Mouse (Mus musculus) intestine, embryonic 14.5 days (tissue): Measurements from ENCODE around the gene Cyp20a1. TPM values are rescaled to one million over a fixed set of nuclear protein-coding genes. Genes with fewer than 3 reads are reported as not detected.

Source experiments
- ATAC-seq: fragments of 200-750 bp; cut with Nextera tagmentation; replicated peaks from 2 replicates; pipeline ENCODE4 v1.8.0; 2017; ENCODE audit warnings: low read depth, moderate number of reproducible peaks, moderate TSS enrichment, moderate library complexity; ENCODE audit not compliant: low FRiP score, low TSS enrichment
- DNase-seq: peaks from one replicate; pipeline ENCODE4 v3.0.0-alpha.2; 2018; ENCODE audit warnings: low spot score
- H3K27ac ChIP-seq: fragments of 300-500 bp; sonication (generic); 2 replicates; pipeline ENCODE4 v1.5.1; 2014; ENCODE audit warnings: low read depth, mild to moderate bottlenecking, control low read depth
- H3K27me3 ChIP-seq: fragments of 300-500 bp; sonication (generic); replicated peaks from 2 replicates; pipeline ENCODE4 v1.6.1; 2014; ENCODE audit warnings: low read length, control low read depth; ENCODE audit not compliant: control insufficient read depth, insufficient read depth
- H3K36me3 ChIP-seq: fragments of 300-500 bp; sonication (generic); 2 replicates; pipeline ENCODE4 v1.6.1; 2014; ENCODE audit warnings: low read length, control low read depth; ENCODE audit not compliant: control insufficient read depth, insufficient read depth
- H3K4me1 ChIP-seq: fragments of 300-500 bp; sonication (generic); replicated peaks from 2 replicates; pipeline ENCODE4 v1.6.1; 2014; ENCODE audit warnings: low read length, control low read depth, mixed read lengths; ENCODE audit not compliant: control insufficient read depth, insufficient read depth
- H3K4me2 ChIP-seq: fragments of 300-500 bp; sonication (generic); 2 replicates; pipeline ENCODE4 v1.6.1; 2014; ENCODE audit warnings: low read length
- H3K4me3 ChIP-seq: fragments of 300-500 bp; sonication (generic); 2 replicates; pipeline ENCODE4 v1.5.1; 2014; ENCODE audit warnings: low read depth, low read length, control low read depth, mixed read lengths
- H3K9ac ChIP-seq: fragments of 300-500 bp; sonication (generic); 2 replicates; pipeline ENCODE4 v1.6.1; 2014; ENCODE audit warnings: mild to moderate bottlenecking, low read length
- H3K9me3 ChIP-seq: fragments of 300-500 bp; sonication (generic); 2 replicates; pipeline ENCODE4 v1.6.1; 2016; ENCODE audit warnings: low read length, control low read depth; ENCODE audit not compliant: control insufficient read depth
- WGBS: fragments of 180-500 bp; shearing (Covaris S2); extraction: QIAGEN DNeasy Blood & Tissue Kit; methylation state at CpG from one replicate; pipeline ENCODE4 v1.1.7; 2014; 5-methylcytosine and 5-hydroxymethylcytosine counted together
- polyA plus RNA-seq: library from polyadenylated mRNA; unstranded; fragments of >200 nt; fragmentation: Nextera tagmentation; extraction: Ambion mirVana; gene quantifications from 2 replicates; pipeline ENCODE4 v1.2.1, GENCODE M21; 2014

The Cyp20a1 gene
- polyA plus RNA-seq, 1 experiment from 2014 or later, result 12.0 TPM

DNA sequence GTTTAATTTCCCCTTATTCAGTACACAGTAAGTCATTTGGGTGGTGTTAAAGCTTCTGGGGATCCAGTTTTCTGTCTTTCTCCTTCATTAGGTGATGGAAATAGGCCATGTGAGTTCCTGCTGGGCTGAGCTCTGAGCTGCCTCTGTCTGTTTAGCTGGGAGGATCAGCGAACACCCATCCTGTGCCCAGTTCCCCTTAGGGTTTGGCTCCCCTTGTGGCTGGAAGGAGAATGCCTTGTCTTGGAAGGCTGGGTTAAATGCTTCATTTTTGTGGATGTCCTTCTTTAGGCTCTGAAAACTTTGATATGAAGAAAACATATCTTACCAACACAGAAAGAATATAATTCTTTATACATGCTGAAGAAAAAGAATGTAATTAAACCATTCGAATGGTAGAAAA, 85.8 kb downstream of the Cyp20a1 start:
- H3K9ac ChIP-seq, result no peak overlapping the region
- WGBS, result 71% methylated on average over 2 of the region's 2 CpGs
- no peak overlapping the region for H3K4me2 ChIP-seq
- no peak overlapping the region for H3K4me3 ChIP-seq
- no peaks in the 10 kb centered on the region for H3K4me1 ChIP-seq
- no peaks in the 10 kb centered on the region for H3K36me3 ChIP-seq
- no peaks in the 10 kb centered on the region for H3K27me3 ChIP-seq
- DNase-seq (no peak), ATAC-seq (no peak)
- H3K27ac ChIP-seq, result no peak overlapping the region
- no peaks in the 10 kb centered on the region for H3K9me3 ChIP-seq

DNA sequence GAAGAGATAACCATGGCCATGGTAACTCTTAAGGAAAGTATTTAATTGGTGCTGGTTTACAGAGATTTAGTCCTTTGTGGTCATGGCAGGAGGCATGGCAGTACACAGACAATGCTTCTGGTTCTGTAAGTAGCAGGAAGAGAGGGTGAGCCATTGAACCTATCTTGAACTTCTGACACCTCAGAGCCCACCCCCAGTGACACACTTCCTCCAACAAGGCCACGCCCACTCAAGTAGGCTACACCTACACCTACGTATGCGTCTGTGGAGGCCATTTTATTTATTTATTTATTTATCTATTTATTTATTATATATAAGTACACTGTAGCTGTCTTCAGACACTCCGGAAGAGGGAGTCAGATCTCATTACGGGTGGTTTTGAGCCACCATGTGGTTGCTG, 88.4 kb downstream of the Cyp20a1 start:
- Histone ChIP-seq H3K4me2 (no peak overlapping the region), H3K4me3 (no peak overlapping the region), H3K27me3 (no peaks in the 10 kb centered on the region), H3K9me3 (no peaks in the 10 kb centered on the region), H3K36me3 (peaks cover 13% of the 10 kb centered on the region; the same call in 1 of the 2 replicates), H3K9ac (no peak overlapping the region), H3K4me1 (no peaks in the 10 kb centered on the region), H3K27ac (no peak overlapping the region)
- 88% methylated on average over 5 of the region's 5 CpGs for WGBS
- ATAC-seq, result no peak
- no peak for DNase-seq

DNA sequence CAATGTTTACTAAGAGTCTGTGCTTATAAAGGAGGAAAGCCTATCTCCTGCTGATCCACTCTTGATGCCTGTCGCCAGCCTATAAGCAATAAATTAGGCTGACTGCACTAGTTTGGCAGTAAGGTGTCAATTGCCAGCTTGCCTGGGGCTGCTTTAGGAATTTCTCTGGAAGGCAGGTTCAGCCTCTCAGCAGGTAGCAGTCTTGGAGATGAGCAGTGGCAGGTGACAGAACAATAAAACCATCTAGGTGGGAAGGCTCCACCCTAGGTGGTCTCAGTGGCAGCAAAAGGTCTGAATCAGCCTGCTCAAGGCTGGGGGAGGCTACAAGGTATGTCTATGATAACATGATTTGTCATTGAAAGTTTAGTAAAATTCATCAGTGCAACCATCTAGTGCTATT, 89.4 kb downstream of the Cyp20a1 start:
- no peak overlapping the region for H3K4me2 ChIP-seq
- ATAC-seq, result no peak
- peaks cover 20% of the 10 kb centered on the region; the same call in 1 of the 2 replicates for H3K36me3 ChIP-seq
- no peaks in the 10 kb centered on the region for H3K9me3 ChIP-seq
- H3K4me3 ChIP-seq, result no peak overlapping the region
- H3K9ac ChIP-seq, result no peak overlapping the region
- no peaks in the 10 kb centered on the region for H3K27me3 ChIP-seq
- no peak for DNase-seq
- H3K4me1 ChIP-seq, result no peaks in the 10 kb centered on the region
- 8% methylated on average over 1 of the region's 1 CpGs for WGBS
- H3K27ac ChIP-seq, result no peak overlapping the region

Other genes with a start within 250 kb of the Cyp20a1 start
- 6.7 and 7.7 TPM in 2 replicates for gene Carf, start 245.1 kb upstream of the Cyp20a1 start, polyA plus RNA-seq
- 51.8 and 60.2 TPM in 2 replicates for gene Wdr12, start 244.7 kb upstream of the Cyp20a1 start, polyA plus RNA-seq
- 8.0 and 9.9 TPM in 2 replicates for gene Nbeal1, start 162.7 kb upstream of the Cyp20a1 start, polyA plus RNA-seq
- 19.4 and 28.0 TPM in 2 replicates for gene Abi2, start 66.3 kb downstream of the Cyp20a1 start, polyA plus RNA-seq
- gene Raph1, start 223.8 kb downstream of the Cyp20a1 start, polyA plus RNA-seq, result 32.2 and 34.1 TPM in 2 replicates